Mouse (Mus musculus) heart, postnatal 36 days (tissue): ENCODE data around the gene Shc3. TPM values are rescaled to one million over a fixed set of nuclear protein-coding genes. Genes with fewer than 3 reads are reported as not detected.
A peak's percentile ranks its signal among the peaks of the same experiment; 100 is the strongest.

ENCODE experiments used
- DNase-seq, 2 experiments: peaks; one replicate each; pipeline ENCODE4 v3.0.0; 2021 to 2022
- intact Hi-C: fragments of 180-260 bp; cut with DNase I; formaldehyde crosslinking; loops from one replicate; pipeline ENCODE4 v1.15.1; 2025
- total RNA-seq, 2 experiments: library from RNA; stranded (reverse); gene quantifications; 2 replicates each; pipeline ENCODE4 v1.2.3; 2021

Shc3 gene
- 1 to 10 TPM; 1.4 to 2.2 TPM for total RNA-seq

GRCm38 (mm10) chr13:51568911-51569684, at the start of gene Shc3:
Gene Shc3, minus strand, starts transcription at chr13:51569419.
- peak; percentile 50 to 56 for DNase-seq
- intact Hi-C loops, result loop anchor here (5.0 kb wide), 1 partner anchor 48 kb away; no protein-coding TSS in a partner anchor

- no peak for DNase-seq
- intact Hi-C loops, result loop anchor here (5.0 kb wide), 3 partner anchors 51 to 426 kb away; partner anchors contain the start of gene Shc3
These were observed 49.4 kb upstream of the Shc3 start for GRCm38 (mm10) chr13:51618602-51619001.

GRCm38 (mm10) chr13:51617861-51618260, 48.6 kb upstream of the Shc3 start:
- peak; percentile 47 to 72 for DNase-seq
- intact Hi-C loops, result loop anchor here (1.0 to 5.0 kb wide), 4 partner anchors 51 to 667 kb away; partner anchors contain the start of gene Shc3

- intact Hi-C loops, result loop anchor here (1.0 to 5.0 kb wide), 4 partner anchors 50 to 666 kb away; partner anchors contain the start of gene Shc3
- no peak for DNase-seq
These were observed 48.1 kb upstream of the Shc3 start for GRCm38 (mm10) chr13:51617306-51617705.

- intact Hi-C loops, result loop anchor here (1.0 to 5.0 kb wide), 4 partner anchors 49 to 665 kb away; partner anchors contain the start of gene Shc3
- DNase-seq, result no peak
These were observed 47.3 kb upstream of the Shc3 start for GRCm38 (mm10) chr13:51616417-51617044.

- DNase-seq, result peak in 1 of 2 experiments; percentile 8
These were observed 46.6 kb upstream of the Shc3 start for GRCm38 (mm10) chr13:51615815-51616214.

GRCm38 (mm10) chr13:51611500-51611899, 42.3 kb upstream of the Shc3 start:
- DNase-seq, result no peak
- intact Hi-C loops, result no loop called here

More at GRCm38 (mm10) chr13:51615815-51616214, 46.6 kb upstream of the Shc3 start:
- intact Hi-C loops, result loop anchor here (5.0 kb wide), 3 partner anchors 49 to 424 kb away; partner anchors contain the start of gene Shc3

- no peak for DNase-seq
- intact Hi-C loops, result no loop called here
These were observed 41.8 kb upstream of the Shc3 start for GRCm38 (mm10) chr13:51611060-51611459.

GRCm38 (mm10) chr13:51609231-51609630, 40.0 kb upstream of the Shc3 start:
- intact Hi-C loops, result no loop called here
- DNase-seq, result no peak

- no peak for DNase-seq
These were observed 34.6 kb upstream of the Shc3 start for GRCm38 (mm10) chr13:51603894-51604244.

GRCm38 (mm10) chr13:51603221-51603893, 34.1 kb upstream of the Shc3 start:
- no peak for DNase-seq
- intact Hi-C loops, result no loop called here

More at GRCm38 (mm10) chr13:51603894-51604244, 34.6 kb upstream of the Shc3 start:
- intact Hi-C loops, result no loop called here

GRCm38 (mm10) chr13:51602764-51603163, 33.5 kb upstream of the Shc3 start:
- intact Hi-C loops, result no loop called here
- no peak for DNase-seq

GRCm38 (mm10) chr13:51600169-51600568, 30.9 kb upstream of the Shc3 start:
- DNase-seq, result no peak
- intact Hi-C loops, result no loop called here

GRCm38 (mm10) chr13:51598063-51598462, 28.8 kb upstream of the Shc3 start:
- no peak for DNase-seq
- intact Hi-C loops, result no loop called here

- DNase-seq, result no peak
- intact Hi-C loops, result no loop called here
These were observed 26.2 kb upstream of the Shc3 start for GRCm38 (mm10) chr13:51595404-51595803.

- intact Hi-C loops, result no loop called here
These were observed 25.6 kb upstream of the Shc3 start for GRCm38 (mm10) chr13:51594656-51595311.

GRCm38 (mm10) chr13:51588005-51588404, 18.8 kb upstream of the Shc3 start:
- no peak for DNase-seq
- intact Hi-C loops, result no loop called here

More at GRCm38 (mm10) chr13:51594656-51595311, 25.6 kb upstream of the Shc3 start:
- DNase-seq, result no peak

- no peak for DNase-seq
- intact Hi-C loops, result no loop called here
These were observed 13.0 kb upstream of the Shc3 start for GRCm38 (mm10) chr13:51582204-51582603.

GRCm38 (mm10) chr13:51580263-51581044, 11.2 kb upstream of the Shc3 start:
- intact Hi-C loops, result no loop called here
- DNase-seq, result no peak

- intact Hi-C loops, result no loop called here
- no peak for DNase-seq
These were observed 4.6 kb upstream of the Shc3 start for GRCm38 (mm10) chr13:51573849-51574248.
